Mouse (Mus musculus) left cerebral cortex, postnatal 14 days (tissue): ENCODE measurements around the gene Plekhf1. TPM values are rescaled to one million over a fixed set of nuclear protein-coding genes. Genes with fewer than 3 reads are reported as not detected.

ENCODE experiments used
- DNase-seq, 2 experiments: peaks; one replicate each; pipeline ENCODE4 v3.0.0; 2021 to 2022; ENCODE audit warnings: low spot score in 2 of 2, mixed read lengths in 1 of 2
- intact Hi-C: fragments of 180-260 bp; cut with DNase I; formaldehyde crosslinking; loops from one replicate; pipeline ENCODE4 v1.15.1; 2025
- total RNA-seq, 2 experiments: library from RNA; stranded (reverse); gene quantifications; 2 replicates each; pipeline ENCODE4 v1.2.3; 2021

Plekhf1 gene
- total RNA-seq, 2 experiments from 2014 or later = 0.89 to 1.8 TPM

GRCm38 (mm10) chr7:38167724-38168141, 60.1 kb downstream of the Plekhf1 start:
- intact Hi-C loops = no loop called here
- peak; percentile 80 to 88 for DNase-seq

Other genes starting within 250 kb of the Plekhf1 start
- gene Uri1, start 204.5 kb downstream of the Plekhf1 start, total RNA-seq = 10 to 100 TPM; 51.1 to 55.4 TPM
- gene Ccne1, start 120.5 kb downstream of the Plekhf1 start, total RNA-seq = 10 to 100 TPM; 15.3 to 19.5 TPM
- gene 1600014C10Rik, start 44.8 kb downstream of the Plekhf1 start, total RNA-seq = 10 to 100 TPM; 17.7 to 18.8 TPM
- gene Pop4, start 43.4 kb upstream of the Plekhf1 start, total RNA-seq = 10 to 100 TPM; 26.1 to 27.4 TPM